Mouse (Mus musculus): ENCODE measurements around the gene Nxf2. TPM values are rescaled to one million over a fixed set of nuclear protein-coding genes. Genes with fewer than 3 reads are reported as not detected.
"Not testable (repeated sequence)": the region's sequence is repeated elsewhere in the genome, so short reads cannot be mapped to it uniquely, and the experiment has no call there.

Gene Nxf2
- polyA plus RNA-seq, 1 experiment from 2014 or later: 0.26 TPM

DNA sequence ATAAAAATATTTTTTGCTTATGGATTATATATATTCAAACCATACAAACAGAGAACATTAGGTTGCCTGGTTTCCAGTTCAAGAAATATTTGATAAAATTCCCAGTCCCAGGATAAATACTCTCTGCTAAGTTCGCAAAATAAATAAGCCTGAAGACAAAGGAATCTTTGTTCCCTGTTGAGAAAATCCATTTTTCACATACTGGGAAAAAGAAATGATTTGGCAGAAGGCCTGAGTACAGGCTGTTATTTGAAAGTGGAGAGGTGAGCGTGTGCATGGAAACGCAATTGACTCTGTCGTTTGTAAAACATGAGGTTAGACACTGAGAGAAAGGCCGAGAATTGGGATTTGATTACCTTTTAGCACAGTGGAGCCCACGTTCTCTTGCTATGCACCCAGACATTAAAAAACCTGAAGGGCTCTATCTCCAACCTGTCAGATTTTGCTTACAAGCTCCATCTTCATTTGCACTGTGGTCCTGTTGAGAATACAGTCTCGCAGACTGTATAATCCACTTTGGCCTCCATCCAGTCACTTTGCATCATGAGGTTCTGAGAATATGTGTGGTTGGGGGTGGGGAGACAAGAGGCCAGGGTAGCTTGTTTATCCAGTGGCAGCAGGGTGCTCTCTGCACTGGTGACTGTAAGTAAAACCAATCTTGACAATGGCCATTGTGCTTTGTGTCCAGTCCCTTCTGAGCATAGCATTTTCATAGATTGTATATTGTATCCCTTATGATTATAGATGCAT is 40.7 kb downstream of the Nxf2 start:
- H3K4me2 ChIP-seq (ENCODE audit: low read depth, low read length): no peak overlapping the region
- ATAC-seq (ENCODE audit: low read depth): no peak
- no peak overlapping the region for H3K9ac ChIP-seq (ENCODE audit: low read depth, low read length)
- H3K4me3 ChIP-seq (ENCODE audit: low read depth, low read length): no peak overlapping the region
- no peaks in the 10 kb centered on the region for H3K9me3 ChIP-seq (replicated peaks; ENCODE audit: control insufficient read depth, low read length)
- 60% methylated on average over 7 of the region's 7 CpGs for WGBS (ENCODE audit: insufficient replicate concordance)
- no peaks in the 10 kb centered on the region for H3K27me3 ChIP-seq (ENCODE audit: control insufficient read depth, insufficient read depth, low read depth, low read length)
- H3K36me3 ChIP-seq (ENCODE audit: control insufficient read depth, insufficient read depth): no peaks in the 10 kb centered on the region
- no peak overlapping the region for H3K27ac ChIP-seq (ENCODE audit: low read length)
- H3K4me1 ChIP-seq (ENCODE audit: control insufficient read depth, low read depth, low read length): no peaks in the 10 kb centered on the region

DNA sequence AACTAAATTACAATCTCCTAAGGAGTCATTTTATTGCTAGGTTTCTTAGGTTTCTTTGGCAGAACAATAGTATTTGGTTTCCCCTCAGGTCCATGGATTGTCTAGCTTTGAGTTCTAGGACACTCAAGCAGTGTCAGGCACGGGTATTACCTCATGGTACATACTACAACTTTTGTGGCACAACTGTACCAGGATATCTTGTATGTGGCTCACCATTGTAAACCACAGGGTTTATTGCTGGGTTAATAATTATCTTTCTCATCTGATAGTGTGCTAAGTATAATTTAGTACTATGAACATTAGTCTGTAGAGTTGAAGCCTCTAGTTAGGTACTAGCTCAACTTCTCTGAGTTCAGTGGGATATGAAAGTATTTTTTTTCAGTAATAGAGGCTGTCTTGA is 45.3 kb downstream of the Nxf2 start:
- 28% methylated on average over 1 of the region's 1 CpGs for WGBS (ENCODE audit: insufficient replicate concordance)
- Histone ChIP-seq H3K27me3 (ENCODE audit: control insufficient read depth, insufficient read depth, low read depth, low read length) (no peaks in the 10 kb centered on the region), H3K9ac (ENCODE audit: low read depth, low read length) (no peak overlapping the region), H3K36me3 (ENCODE audit: control insufficient read depth, insufficient read depth) (no peaks in the 10 kb centered on the region), H3K27ac (ENCODE audit: low read length) (no peak overlapping the region), H3K4me1 (ENCODE audit: control insufficient read depth, low read depth, low read length) (no peaks in the 10 kb centered on the region; the same call in 1 of the 2 replicates), H3K9me3 (replicated peaks; ENCODE audit: control insufficient read depth, low read length) (no peaks in the 10 kb centered on the region), H3K4me3 (ENCODE audit: low read depth, low read length) (no peak overlapping the region), H3K4me2 (ENCODE audit: low read depth, low read length) (no peak overlapping the region)
- ATAC-seq (ENCODE audit: low read depth): no peak

DNA sequence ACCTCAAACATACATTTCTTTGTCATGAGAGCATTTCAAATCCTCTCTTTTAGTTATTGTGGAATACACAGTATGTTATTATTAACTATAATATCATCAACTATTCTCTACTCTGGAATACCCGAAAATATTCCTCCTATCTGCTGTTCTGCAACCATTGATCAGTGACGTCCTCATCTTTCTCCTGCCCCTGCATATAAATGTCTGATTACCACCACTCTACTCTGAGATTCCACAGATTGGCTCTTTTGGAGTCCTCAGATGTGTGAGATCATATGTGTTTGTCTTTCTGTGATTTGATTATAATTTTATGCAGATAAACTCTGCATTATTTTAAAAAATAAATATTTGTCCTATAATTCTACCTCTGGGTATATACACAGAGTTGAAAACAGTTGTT is 48.8 kb downstream of the Nxf2 start:
- peak overlapping the region; percentile 50; the same call in 1 of the 2 replicates for H3K27ac ChIP-seq (ENCODE audit: low read length)
- no peaks in the 10 kb centered on the region for H3K36me3 ChIP-seq (ENCODE audit: control insufficient read depth, insufficient read depth)
- ATAC-seq (ENCODE audit: low read depth): peak; percentile 45; the same call in 1 of the 2 replicates
- no peak overlapping the region for H3K4me3 ChIP-seq (ENCODE audit: low read depth, low read length)
- H3K4me2 ChIP-seq (ENCODE audit: low read depth, low read length): peak overlapping the region; percentile 17; the same call in 1 of the 2 replicates
- no peak overlapping the region for H3K9ac ChIP-seq (ENCODE audit: low read depth, low read length)
- 38% methylated on average over 2 of the region's 2 CpGs for WGBS (ENCODE audit: insufficient replicate concordance)
- no peaks in the 10 kb centered on the region for H3K9me3 ChIP-seq (replicated peaks; ENCODE audit: control insufficient read depth, low read length)
- no peaks in the 10 kb centered on the region; the same call in 1 of the 2 replicates for H3K4me1 ChIP-seq (ENCODE audit: control insufficient read depth, low read depth, low read length)
- no peaks in the 10 kb centered on the region for H3K27me3 ChIP-seq (ENCODE audit: control insufficient read depth, insufficient read depth, low read depth, low read length)

DNA sequence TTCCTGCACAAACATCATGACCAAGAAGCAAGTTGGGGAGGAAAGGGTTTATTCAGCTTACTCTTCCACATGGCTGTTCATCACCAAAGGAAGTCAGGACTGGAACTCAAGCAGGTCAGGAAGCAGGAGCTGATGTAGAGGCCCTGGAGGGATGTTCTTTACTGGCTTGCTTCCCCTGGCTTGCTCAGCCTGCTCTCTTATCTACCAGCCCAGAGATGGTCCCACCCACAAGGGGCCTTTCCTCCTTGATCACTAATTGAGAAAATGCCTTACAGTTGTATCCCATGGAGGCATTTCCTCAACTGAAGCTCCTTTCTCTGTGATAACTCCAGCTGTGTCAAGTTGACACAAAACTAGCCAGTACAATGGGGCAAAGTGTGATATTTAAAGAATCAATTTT is 49.2 kb downstream of the Nxf2 start:
- ATAC-seq (ENCODE audit: low read depth): peak; percentile 96
- peak overlapping the region; percentile 24; the same call in 1 of the 2 replicates for H3K4me2 ChIP-seq (ENCODE audit: low read depth, low read length)
- peak overlapping the region; percentile 71 for H3K27ac ChIP-seq (ENCODE audit: low read length)
- H3K36me3 ChIP-seq (ENCODE audit: control insufficient read depth, insufficient read depth); H3K4me3 ChIP-seq (ENCODE audit: low read depth, low read length); H3K9me3 ChIP-seq (replicated peaks; ENCODE audit: control insufficient read depth, low read length); H3K9ac ChIP-seq (ENCODE audit: low read depth, low read length); H3K4me1 ChIP-seq (ENCODE audit: control insufficient read depth, low read depth, low read length); H3K27me3 ChIP-seq (ENCODE audit: control insufficient read depth, insufficient read depth, low read depth, low read length): not testable (repeated sequence)

DNA sequence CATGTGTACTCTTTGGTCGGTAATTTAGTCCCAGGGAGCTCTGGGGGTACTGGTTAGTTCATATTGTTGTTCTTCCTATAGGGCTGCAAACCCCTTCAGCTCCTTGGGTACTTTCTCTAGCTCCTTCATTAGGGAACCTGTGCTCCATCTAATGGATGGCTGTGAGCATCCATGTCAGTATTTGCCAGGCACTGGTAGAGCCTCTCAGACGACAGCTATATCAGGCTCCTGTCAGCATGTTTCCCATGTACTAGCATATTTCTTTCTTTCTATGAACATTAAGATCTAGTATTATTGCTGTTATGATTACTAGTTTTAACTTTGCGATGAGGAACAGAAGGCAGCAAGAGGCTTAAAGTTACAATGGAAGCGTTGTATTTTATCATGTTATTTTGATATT is 49.7 kb downstream of the Nxf2 start:
- ATAC-seq (ENCODE audit: low read depth): peak; percentile 57
- peak overlapping the region; percentile 34 for H3K4me3 ChIP-seq (ENCODE audit: low read depth, low read length)
- H3K4me2 ChIP-seq (ENCODE audit: low read depth, low read length): peak overlapping the region; percentile 24; the same call in 1 of the 2 replicates
- no peaks in the 10 kb centered on the region; the same call in 1 of the 2 replicates for H3K4me1 ChIP-seq (ENCODE audit: control insufficient read depth, low read depth, low read length)
- 50% methylated on average over 4 of the region's 4 CpGs for WGBS (ENCODE audit: insufficient replicate concordance)
- H3K9me3 ChIP-seq (replicated peaks; ENCODE audit: control insufficient read depth, low read length): no peaks in the 10 kb centered on the region
- H3K27ac ChIP-seq (ENCODE audit: low read length): peak overlapping the region; percentile 71
- peak overlapping the region; percentile 25; the same call in 1 of the 2 replicates for H3K9ac ChIP-seq (ENCODE audit: low read depth, low read length)
- no peaks in the 10 kb centered on the region for H3K27me3 ChIP-seq (ENCODE audit: control insufficient read depth, insufficient read depth, low read depth, low read length)
- H3K36me3 ChIP-seq (ENCODE audit: control insufficient read depth, insufficient read depth): no peaks in the 10 kb centered on the region

DNA sequence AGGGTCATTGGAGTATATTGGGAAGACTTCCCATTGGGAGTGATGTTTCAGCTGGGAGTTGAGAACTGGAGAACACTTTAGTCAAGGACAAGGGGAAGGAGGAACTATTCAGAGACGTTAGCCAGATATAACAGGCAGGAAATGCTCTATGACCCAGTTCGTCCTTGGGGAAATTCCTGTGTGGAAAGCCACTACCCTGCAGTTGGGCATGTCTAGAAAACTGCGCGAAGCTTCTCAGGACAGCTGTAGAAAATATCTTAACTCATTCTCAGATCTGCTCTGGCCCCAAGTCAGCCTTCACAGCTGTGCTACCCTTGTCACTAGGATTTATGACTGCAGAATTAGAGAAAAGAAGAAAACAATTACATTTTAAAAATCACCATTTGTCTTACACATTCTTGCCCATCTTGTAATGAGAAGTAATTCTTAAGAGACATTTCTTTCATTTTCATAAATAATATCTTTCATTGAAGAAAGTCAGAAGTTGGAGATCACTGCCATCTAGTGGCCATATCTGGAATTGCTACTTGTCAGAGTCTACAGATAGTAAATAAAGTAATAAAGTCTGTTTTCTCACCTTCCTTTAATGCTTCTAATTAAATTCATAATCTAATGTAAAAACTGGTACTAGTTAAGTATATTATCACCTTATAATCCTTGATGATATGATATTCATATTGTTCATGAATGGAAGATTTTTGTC is 51.2 kb downstream of the Nxf2 start:
- H3K36me3 ChIP-seq (ENCODE audit: control insufficient read depth, insufficient read depth): no peaks in the 10 kb centered on the region
- 15% methylated on average over 4 of the region's 4 CpGs for WGBS (ENCODE audit: insufficient replicate concordance)
- no peak overlapping the region for H3K9ac ChIP-seq (ENCODE audit: low read depth, low read length)
- H3K4me1 ChIP-seq (ENCODE audit: control insufficient read depth, low read depth, low read length): no peaks in the 10 kb centered on the region; the same call in 1 of the 2 replicates
- no peak for ATAC-seq (ENCODE audit: low read depth)
- H3K27me3 ChIP-seq (ENCODE audit: control insufficient read depth, insufficient read depth, low read depth, low read length): no peaks in the 10 kb centered on the region
- no peak overlapping the region for H3K4me3 ChIP-seq (ENCODE audit: low read depth, low read length)
- no peak overlapping the region for H3K27ac ChIP-seq (ENCODE audit: low read length)
- no peaks in the 10 kb centered on the region for H3K9me3 ChIP-seq (replicated peaks; ENCODE audit: control insufficient read depth, low read length)
- H3K4me2 ChIP-seq (ENCODE audit: low read depth, low read length): peak overlapping the region; percentile 34; the same call in 1 of the 2 replicates

DNA sequence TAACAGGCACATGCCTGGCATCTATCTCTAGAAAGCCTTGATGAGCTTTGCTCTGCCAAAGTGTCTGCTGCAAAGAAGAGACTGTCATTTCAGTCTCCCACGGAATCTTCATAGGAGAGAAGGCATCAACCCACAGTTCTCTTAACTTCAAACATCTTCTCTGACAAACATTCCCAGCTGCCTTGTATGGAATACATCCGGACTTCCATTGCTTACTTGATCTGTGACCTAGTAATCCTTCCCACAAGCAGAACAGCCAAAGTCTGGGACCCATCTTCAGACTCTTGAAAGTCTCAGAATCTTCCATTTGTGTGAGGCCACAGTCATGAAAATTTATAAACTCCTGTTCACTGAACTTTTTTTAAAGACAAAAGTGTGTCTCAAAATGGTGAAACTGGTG is 51.7 kb downstream of the Nxf2 start:
- no peak for ATAC-seq (ENCODE audit: low read depth)
- Histone ChIP-seq H3K4me1 (ENCODE audit: control insufficient read depth, low read depth, low read length) (no peaks in the 10 kb centered on the region; the same call in 1 of the 2 replicates), H3K36me3 (ENCODE audit: control insufficient read depth, insufficient read depth) (no peaks in the 10 kb centered on the region), H3K27ac (ENCODE audit: low read length) (no peak overlapping the region), H3K9me3 (replicated peaks; ENCODE audit: control insufficient read depth, low read length) (no peaks in the 10 kb centered on the region), H3K27me3 (ENCODE audit: control insufficient read depth, insufficient read depth, low read depth, low read length) (no peaks in the 10 kb centered on the region), H3K4me3 (ENCODE audit: low read depth, low read length) (no peak overlapping the region), H3K4me2 (ENCODE audit: low read depth, low read length) (no peak overlapping the region), H3K9ac (ENCODE audit: low read depth, low read length) (no peak overlapping the region)
- 57% methylated on average over 2 of the region's 2 CpGs for WGBS (ENCODE audit: insufficient replicate concordance)

DNA sequence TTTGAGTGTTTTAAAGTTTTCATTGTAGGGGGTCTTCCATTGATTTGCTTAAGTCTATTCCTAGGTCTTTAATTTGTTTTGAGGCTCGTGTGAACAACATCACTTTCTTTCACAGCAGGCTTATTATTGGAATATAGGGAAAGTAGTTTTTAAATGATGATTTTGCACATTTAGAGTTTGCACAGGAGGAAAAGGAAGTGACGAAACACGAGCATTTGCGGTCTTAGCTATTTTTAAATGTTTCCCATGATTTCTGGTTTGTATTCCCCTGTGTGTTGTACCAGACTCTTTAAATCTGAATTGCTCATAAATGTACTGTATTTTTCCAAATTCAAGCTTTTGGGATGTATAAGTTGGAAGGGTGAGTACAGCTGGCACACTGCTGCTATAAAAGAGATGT is 54.2 kb downstream of the Nxf2 start:
- WGBS (ENCODE audit: insufficient replicate concordance): 49% methylated on average over 4 of the region's 4 CpGs
- H3K27ac ChIP-seq (ENCODE audit: low read length): no peak overlapping the region
- no peak overlapping the region for H3K9ac ChIP-seq (ENCODE audit: low read depth, low read length)
- H3K4me1 ChIP-seq (ENCODE audit: control insufficient read depth, low read depth, low read length): no peaks in the 10 kb centered on the region; the same call in 1 of the 2 replicates
- H3K9me3 ChIP-seq (replicated peaks; ENCODE audit: control insufficient read depth, low read length): no peaks in the 10 kb centered on the region
- no peak overlapping the region for H3K4me2 ChIP-seq (ENCODE audit: low read depth, low read length)
- no peaks in the 10 kb centered on the region; the same call in 1 of the 2 replicates for H3K27me3 ChIP-seq (ENCODE audit: control insufficient read depth, insufficient read depth, low read depth, low read length)
- no peaks in the 10 kb centered on the region for H3K36me3 ChIP-seq (ENCODE audit: control insufficient read depth, insufficient read depth)
- H3K4me3 ChIP-seq (ENCODE audit: low read depth, low read length): no peak overlapping the region
- no peak for ATAC-seq (ENCODE audit: low read depth)
